7 mouse cellular contexts compared by ENCODE assay signal in genomic region chr1:40325711-40326327, GRCm38 (mm10). TPM values are rescaled to one million over a fixed set of nuclear protein-coding genes. Genes with fewer than 3 reads are reported as not detected.
DNase-seq lines count a peak whose midpoint lies in the region; ATAC-seq and TF ChIP-seq lines count a peak whose summit lies in the region.

No protein-coding gene starts in this region.

- peak overlapping the region; percentile 58 for H3K4me2 ChIP-seq in forebrain, embryonic 14.5 days (ENCODE audit: low read length)
- H3K4me2 ChIP-seq in liver, embryonic 11.5 days, result peak overlapping the region; percentile 69
- H3K4me2 ChIP-seq in stomach, embryonic 15.5 days, result peak overlapping the region; percentile 61

- WGBS in thymus, adult 2 months, result 85% methylated on average over 29 of the region's 29 CpGs
- WGBS in forebrain, embryonic 14.5 days, result 1% methylated on average over 29 of the region's 29 CpGs
- 10% methylated on average over 29 of the region's 29 CpGs for WGBS in liver, embryonic 11.5 days
- 9% methylated on average over 29 of the region's 29 CpGs for WGBS in stomach, embryonic 15.5 days

- TF ChIP-seq POLR2A in thymus, adult 2 months (IDR thresholded peaks at IDR 0.05; ENCODE audit: control insufficient read depth, extremely low read depth, insufficient read depth, low read length, poor library complexity), result no peak

- peak overlapping the region; percentile 35 for H3K9ac ChIP-seq in forebrain, embryonic 14.5 days (ENCODE audit: low read length)
- H3K9ac ChIP-seq in liver, embryonic 11.5 days (ENCODE audit: low read depth, low read length), result peak overlapping the region; percentile 10; the same call in 1 of the 2 replicates
- no peak overlapping the region; the same call in 1 of the 2 replicates for H3K9ac ChIP-seq in stomach, embryonic 15.5 days

- no peaks in the 10 kb centered on the region for H3K9me3 ChIP-seq in forebrain, embryonic 14.5 days (replicated peaks; ENCODE audit: control insufficient read depth, low read length)
- no peaks in the 10 kb centered on the region for H3K9me3 ChIP-seq in liver, embryonic 11.5 days (ENCODE audit: control insufficient read depth, low read length)
- H3K9me3 ChIP-seq in stomach, embryonic 15.5 days, result no peaks in the 10 kb centered on the region

- H3K36me3 ChIP-seq in thymus, adult 2 months (ENCODE audit: control insufficient read depth, insufficient read depth, low read length), result no peaks in the 10 kb centered on the region
- no peaks in the 10 kb centered on the region for H3K36me3 ChIP-seq in forebrain, embryonic 14.5 days (ENCODE audit: control insufficient read depth, insufficient read depth, low read length)
- no peaks in the 10 kb centered on the region for H3K36me3 ChIP-seq in liver, embryonic 11.5 days (ENCODE audit: control insufficient read depth, insufficient read depth, low read length)
- no peaks in the 10 kb centered on the region for H3K36me3 ChIP-seq in stomach, embryonic 15.5 days

- H3K4me1 ChIP-seq in thymus, adult 2 months (replicated peaks; ENCODE audit: control insufficient read depth, insufficient read depth, low read length), result peaks cover 19% of the 10 kb centered on the region
- 0 out of 2 replicates have a peak, but pooled peaks cover 5% of the 10 kb centered on the region for H3K4me1 ChIP-seq in forebrain, embryonic 14.5 days (ENCODE audit: control insufficient read depth, insufficient read depth, low read length)
- no peaks in the 10 kb centered on the region; the same call in 1 of the 2 replicates for H3K4me1 ChIP-seq in liver, embryonic 11.5 days (replicated peaks; ENCODE audit: control insufficient read depth, insufficient read depth, low read length)
- H3K4me1 ChIP-seq in stomach, embryonic 15.5 days, result 0 out of 2 replicates have a peak, but pooled peaks cover 6% of the 10 kb centered on the region

- no peak for DNase-seq in thymus, adult 2 months
- no peak for DNase-seq in thymus, postnatal 36 days
- DNase-seq in forebrain, embryonic 14.5 days (ENCODE audit: low spot score), result no peak
- DNase-seq in liver, embryonic 11.5 days (ENCODE audit: low spot score), result peak; percentile 46
- no peak for DNase-seq in layer of hippocampus, postnatal 14 days (ENCODE audit: low spot score in 2 of 2)
- DNase-seq in layer of hippocampus, adult 18-20 months (ENCODE audit: low spot score in 2 of 2), result no peak

- H3K4me3 ChIP-seq in thymus, adult 2 months (ENCODE audit: control insufficient read depth, insufficient read depth, low read length), result peak overlapping the region; percentile 2
- peak overlapping the region; percentile 29 for H3K4me3 ChIP-seq in forebrain, embryonic 14.5 days (ENCODE audit: low read depth, low read length)
- peak overlapping the region; percentile 35 for H3K4me3 ChIP-seq in liver, embryonic 11.5 days (ENCODE audit: low read depth, low read length)
- peak overlapping the region; percentile 45 for H3K4me3 ChIP-seq in stomach, embryonic 15.5 days (replicated peaks)

- no peaks in the 10 kb centered on the region for H3K27me3 ChIP-seq in thymus, adult 2 months (ENCODE audit: control insufficient read depth, insufficient read depth, low read length)
- peaks cover 18% of the 10 kb centered on the region for H3K27me3 ChIP-seq in forebrain, embryonic 14.5 days (replicated peaks; ENCODE audit: control insufficient read depth, insufficient read depth, low read length)
- H3K27me3 ChIP-seq in liver, embryonic 11.5 days (replicated peaks; ENCODE audit: control insufficient read depth, insufficient read depth, low read length), result peaks cover 8% of the 10 kb centered on the region
- peaks cover 6% of the 10 kb centered on the region; the same call in 1 of the 2 replicates for H3K27me3 ChIP-seq in stomach, embryonic 15.5 days (replicated peaks)

- no peak overlapping the region for H3K27ac ChIP-seq in thymus, adult 2 months (ENCODE audit: control insufficient read depth, insufficient read depth, low read length)
- H3K27ac ChIP-seq in forebrain, embryonic 14.5 days (ENCODE audit: low read depth, low read length), result no peak overlapping the region
- no peak overlapping the region for H3K27ac ChIP-seq in liver, embryonic 11.5 days (ENCODE audit: low read depth, low read length)
- H3K27ac ChIP-seq in stomach, embryonic 15.5 days, result no peak overlapping the region

- no peak for TF ChIP-seq CTCF in thymus, adult 2 months (IDR thresholded peaks at IDR 0.05; ENCODE audit: borderline replicate concordance, control insufficient read depth, extremely low read depth, insufficient read depth, low read length, poor library complexity)

- ATAC-seq in forebrain, embryonic 14.5 days, result no peak
- ATAC-seq in liver, embryonic 11.5 days (replicated peaks; ENCODE audit: low FRiP score), result 0 out of 2 replicates have a peak, but pooled peaks have one; percentile 22
- ATAC-seq in stomach, embryonic 15.5 days (ENCODE audit: insufficient read depth, low FRiP score, low read depth), result no peak

RNA-seq across cellular contexts. Expression of gene Il1rl2, which starts 1.4 kb away (rescaled TPM):
- polyA plus RNA-seq in thymus, adult 2 months (2012; rRNA removed), result 5.5 and 7.3 TPM in 2 replicates
- 0.70 and 0.85 TPM in 2 replicates for polyA plus RNA-seq in forebrain, embryonic 14.5 days (2014; fragmentation: Nextera tagmentation; extraction: Ambion mirVana)
- 1.7 TPM in 2 replicates for polyA plus RNA-seq in liver, embryonic 11.5 days (2014; fragmentation: Nextera tagmentation; extraction: Ambion mirVana)
- polyA plus RNA-seq in stomach, embryonic 15.5 days (2015; fragmentation: Nextera tagmentation; extraction: Ambion mirVana), result 7.2 and 7.5 TPM in 2 replicates
- under 1 TPM; 0.55 to 0.99 TPM for total RNA-seq in layer of hippocampus, postnatal 14 days (2021)
- total RNA-seq in layer of hippocampus, adult 18-20 months (2021), result under 1 TPM; 0.22 to 0.38 TPM
